Mouse (Mus musculus): ENCODE data around the gene Mrtfb.
"Not testable (repeated sequence)": the region's sequence is repeated elsewhere in the genome, so short reads cannot be mapped to it uniquely, and the experiment has no call there.

The Mrtfb gene

DNA sequence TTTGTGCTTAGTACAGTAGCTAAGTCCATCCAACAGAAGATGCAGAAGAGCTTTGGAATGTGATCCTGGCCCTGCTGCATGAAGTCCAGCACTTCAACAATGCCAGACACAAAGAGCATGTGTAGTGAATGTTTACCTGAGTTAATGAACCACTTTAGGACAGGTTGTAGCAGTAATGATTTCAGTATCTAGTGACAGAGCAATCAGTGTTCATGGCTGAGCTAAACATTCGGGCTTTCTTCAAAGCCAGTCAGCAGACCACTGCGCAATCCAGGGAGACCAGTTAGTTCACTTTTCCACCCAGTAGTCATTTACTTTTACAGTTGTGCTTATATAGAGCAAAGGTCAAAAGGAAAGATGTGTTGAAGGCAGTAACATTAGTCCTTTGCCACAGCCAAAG is 20.0 kb downstream of the Mrtfb start:
- no peak for DNase-seq (ENCODE audit: low spot score)

DNA sequence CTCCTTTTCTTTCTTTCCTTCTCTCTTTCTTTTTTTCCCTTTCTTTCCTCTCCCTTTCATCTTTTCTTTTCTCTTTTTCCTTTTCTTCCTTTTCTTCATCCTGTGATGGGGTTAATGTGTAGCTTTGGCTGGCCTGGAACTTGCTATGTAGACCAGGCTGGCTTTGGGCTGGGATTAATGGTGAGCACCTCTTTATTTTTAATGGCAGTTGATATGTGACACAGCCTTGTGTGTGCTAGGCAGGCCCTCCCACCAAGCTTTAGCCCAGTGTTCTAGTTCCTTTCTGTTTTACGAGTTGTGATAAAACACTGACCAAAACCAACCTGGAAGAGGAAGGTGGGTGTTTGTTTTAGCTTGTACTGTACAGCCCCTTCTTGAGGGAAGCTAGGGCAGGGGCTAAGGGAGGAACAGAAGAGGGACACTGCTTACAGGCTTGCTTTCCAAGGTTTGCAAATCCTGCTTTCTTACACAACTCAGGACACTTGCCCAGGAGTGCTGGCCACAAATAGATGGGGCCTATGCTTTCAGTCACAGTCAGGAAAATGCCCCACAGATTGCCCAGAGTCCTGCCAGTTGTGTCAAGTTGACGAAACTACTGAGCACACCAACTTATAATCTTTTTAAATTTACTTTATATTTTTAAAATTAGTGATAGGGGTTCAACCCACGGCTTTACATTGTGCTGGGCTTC is 20.6 kb downstream of the Mrtfb start:
- no peak for DNase-seq (ENCODE audit: low spot score)

DNA sequence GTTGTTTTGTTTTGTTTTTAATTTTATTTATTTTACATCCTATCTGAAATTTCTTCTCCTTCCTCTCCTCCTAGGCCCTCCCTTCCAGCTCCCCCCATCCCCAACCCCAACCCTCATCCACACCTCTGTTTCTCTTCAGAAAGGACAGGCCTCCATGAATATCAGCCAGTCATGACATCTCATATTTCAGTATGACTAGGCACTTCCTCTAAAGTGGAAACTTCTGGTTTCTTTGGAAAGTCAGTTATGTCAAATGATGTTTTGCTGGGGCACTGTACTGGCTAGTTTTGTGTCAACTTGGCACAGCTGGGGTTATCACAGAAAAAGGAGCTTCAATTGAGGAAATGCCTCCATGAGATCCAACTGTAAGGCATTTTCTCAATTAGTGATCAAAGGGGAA is 30.1 kb downstream of the Mrtfb start:
- not testable (repeated sequence) for DNase-seq (ENCODE audit: low spot score)

DNA sequence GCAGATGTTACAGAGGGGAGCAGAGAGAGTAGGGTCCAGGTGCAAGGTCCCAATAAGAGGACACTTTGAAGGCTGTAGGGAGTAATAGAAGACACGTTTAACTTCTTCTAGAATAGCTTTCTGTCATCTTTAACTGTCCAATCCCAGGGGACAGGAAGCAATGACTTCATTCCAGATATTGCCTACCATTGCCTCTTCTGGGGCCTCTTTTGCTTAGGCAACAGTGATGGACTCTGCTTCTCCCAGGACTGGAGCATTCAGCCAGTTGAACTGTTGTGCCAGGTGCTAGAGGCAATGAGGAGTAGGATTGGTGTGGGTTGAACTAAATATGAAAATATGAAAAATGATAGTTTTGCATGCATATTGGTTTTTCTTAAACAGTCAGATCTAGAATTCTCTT is 41.6 kb downstream of the Mrtfb start:
- no peak for DNase-seq (ENCODE audit: low spot score)

DNA sequence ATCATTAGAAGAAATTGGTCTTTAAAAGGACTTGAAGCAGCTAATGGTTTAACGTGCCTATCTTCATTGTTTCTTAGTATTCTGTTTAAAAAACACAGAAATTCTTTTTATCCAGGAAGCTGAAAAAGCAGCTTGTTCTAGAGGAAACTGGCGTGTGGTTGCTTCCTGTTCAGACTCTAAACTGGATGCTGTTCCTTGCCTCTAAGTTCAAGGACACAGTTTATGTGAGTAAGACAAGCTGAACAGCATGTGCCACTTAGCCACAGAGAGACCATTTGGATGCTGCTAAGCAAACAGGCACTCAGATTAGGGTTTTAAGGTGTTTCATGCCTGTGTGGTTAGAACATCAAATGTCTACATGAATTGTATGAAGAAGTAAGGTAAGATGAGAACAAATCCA is 42.7 kb downstream of the Mrtfb start:
- DNase-seq (ENCODE audit: low spot score) = no peak

DNA sequence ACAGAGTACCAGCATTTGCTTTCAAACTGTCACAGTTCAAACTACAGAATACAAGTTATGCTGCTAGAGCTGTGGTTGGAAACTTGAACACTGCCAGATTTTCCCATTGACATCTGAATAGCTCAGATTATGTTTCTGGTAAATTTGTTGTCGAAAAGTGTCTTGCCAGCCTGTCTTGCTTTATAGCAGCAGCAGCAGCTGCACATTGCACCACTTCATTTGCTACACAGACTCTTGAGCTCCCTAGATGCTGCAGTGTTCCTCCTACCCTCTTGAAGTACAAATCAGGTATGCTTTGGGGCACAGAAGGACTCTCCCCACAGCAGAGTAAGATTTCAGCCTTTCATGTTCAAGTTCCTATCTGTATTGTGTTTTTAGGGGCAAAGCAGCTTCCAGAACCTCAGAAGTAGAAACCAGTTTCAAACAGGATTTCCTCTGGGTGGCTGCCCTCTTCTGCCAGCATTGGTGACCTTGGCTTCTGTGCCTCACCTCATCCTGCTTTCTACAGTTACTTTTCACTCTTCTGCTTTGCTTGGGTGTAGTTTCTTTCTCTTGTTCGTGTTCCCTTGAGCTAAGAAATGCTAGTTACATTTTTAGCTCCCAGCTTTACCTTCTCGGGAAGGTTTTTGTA is 49.9 kb downstream of the Mrtfb start:
- DNase-seq (ENCODE audit: low spot score) = no peak

DNA sequence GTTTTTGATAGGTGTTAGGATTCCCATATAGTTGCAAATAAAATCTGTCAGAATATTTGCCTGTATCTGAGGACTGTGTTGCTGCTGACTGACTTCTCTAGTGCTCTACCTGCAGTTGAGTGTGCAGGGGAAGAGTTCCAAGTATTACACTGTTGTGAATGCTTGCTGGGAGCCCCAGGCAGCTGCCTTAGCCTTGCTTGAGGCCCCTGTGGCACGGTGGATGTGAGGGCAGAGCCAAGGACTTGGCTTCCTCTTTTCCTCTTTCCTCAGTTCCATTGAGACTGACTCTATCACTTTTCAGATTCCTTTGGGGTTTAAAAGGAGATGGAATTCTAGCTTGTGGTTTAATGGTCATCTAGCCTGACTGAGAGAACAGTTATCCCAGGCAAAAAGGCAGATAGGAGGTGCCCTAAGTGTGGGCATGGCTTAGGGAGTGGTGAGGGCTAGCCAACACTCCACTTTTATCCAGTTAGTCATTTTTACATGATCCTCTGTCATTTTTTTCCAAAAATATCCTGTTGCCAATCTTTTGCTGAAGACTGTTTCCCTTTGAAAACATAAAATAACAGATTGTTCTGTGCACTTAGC is 53.9 kb downstream of the Mrtfb start:
- no peak for DNase-seq (ENCODE audit: low spot score)

DNA sequence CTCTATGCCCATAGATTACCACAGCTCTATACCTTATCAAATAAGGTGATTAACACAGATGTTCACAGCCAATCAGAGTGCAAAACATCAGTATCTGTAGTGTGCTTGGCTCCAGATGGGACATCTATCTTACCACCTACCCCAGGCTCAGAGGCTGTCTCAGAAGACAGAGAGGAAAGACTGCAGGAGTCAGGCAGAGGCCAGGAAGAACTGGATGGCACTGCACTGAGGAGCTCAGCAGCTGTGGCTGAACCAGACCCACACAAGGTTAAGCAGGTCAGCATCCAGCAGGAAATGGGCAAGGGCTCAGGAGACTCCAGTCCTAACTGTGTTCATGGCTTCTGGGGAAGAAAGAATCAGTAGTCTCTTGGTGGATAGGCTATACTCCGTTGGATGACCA is 55.1 kb downstream of the Mrtfb start:
- no peak for DNase-seq (ENCODE audit: low spot score)

DNA sequence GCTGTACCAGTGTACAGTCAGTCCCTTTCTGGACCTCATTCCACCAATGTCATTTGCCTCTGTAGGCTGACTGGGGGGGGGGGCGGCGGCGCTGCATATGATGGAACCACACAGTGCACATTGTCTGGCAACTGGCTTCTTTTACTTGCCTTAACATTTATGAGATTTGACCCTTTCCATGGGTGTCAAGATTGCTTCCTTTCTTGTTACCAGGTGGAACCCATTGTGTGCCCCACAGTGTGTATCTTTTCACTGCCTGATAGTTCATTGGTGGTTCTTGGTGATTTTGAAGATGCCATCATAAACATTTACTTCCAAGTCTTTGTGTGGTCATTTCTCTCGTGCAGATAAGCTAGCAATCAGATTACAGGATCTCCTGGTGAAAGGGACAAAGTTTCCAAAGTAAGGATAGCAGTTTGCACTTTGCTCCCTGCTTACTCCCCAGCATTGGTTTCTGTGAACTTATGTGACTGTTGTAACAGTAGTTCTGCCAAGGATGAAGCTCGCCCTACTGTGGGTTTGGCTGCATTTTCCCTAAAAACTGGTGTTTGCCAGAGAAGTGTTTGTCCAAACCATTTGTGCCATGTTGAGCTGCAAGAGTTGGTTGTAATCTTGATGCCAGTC is 56.9 kb downstream of the Mrtfb start:
- DNase-seq (ENCODE audit: low spot score) = no peak

DNA sequence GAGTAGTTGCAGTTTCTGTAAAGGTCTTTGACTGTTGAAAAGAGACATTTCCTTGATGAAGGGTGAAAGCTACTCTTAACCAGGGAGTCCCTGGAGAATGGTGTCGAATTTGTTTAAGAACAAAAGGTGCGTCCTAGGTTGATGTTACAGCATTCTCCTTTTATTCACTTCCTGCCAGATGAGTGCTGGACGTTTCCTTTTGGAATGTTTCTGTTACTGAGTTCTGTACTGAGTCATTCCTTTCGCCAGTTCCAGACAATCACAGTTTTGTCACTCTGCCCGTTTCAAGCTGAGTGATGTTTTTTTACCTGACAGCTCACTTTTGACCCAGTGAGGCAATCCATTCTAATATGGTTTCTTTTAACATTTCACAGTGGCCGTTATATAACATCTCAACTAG is 67.5 kb downstream of the Mrtfb start:
- no peak for DNase-seq (ENCODE audit: low spot score)

DNA sequence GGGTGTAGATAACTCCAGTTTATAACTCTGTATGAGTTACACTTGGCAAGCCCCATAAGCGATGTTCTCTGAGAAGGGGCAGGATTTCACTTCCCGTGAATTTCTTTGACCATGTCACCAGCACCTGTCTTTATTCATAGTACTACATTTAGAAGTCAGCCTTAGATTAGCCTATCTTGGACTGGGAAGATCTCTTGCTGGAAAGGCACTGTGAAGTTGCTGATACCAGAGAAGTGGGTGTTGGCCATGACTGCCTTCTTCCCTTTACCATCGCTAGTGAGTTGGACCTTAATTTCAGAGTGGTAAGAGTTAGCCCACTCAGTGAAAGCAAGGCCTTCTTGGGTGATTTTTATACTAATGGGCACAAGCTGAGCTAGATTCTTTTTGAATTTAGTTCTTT is 70.3 kb downstream of the Mrtfb start:
- DNase-seq (ENCODE audit: low spot score) = no peak

DNA sequence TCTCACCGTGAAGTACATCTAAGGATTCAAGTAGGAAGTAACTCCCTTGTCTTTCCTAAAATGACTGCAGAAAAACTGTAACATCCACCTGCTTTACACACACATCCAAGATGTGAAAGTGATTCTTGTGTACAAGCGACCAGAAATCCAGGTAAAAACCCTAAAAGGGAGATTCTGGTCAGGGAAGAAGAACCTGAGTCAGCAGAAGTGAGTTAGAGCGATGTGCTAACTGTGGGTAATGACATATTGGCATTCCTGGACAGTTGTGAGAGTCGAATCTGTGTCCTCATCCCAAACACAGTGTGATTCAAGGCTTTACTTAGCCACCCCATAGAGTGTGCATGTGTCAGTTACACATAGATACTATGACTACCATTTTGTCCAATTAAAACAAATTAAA is 72.4 kb downstream of the Mrtfb start:
- no peak for DNase-seq (ENCODE audit: low spot score)

DNA sequence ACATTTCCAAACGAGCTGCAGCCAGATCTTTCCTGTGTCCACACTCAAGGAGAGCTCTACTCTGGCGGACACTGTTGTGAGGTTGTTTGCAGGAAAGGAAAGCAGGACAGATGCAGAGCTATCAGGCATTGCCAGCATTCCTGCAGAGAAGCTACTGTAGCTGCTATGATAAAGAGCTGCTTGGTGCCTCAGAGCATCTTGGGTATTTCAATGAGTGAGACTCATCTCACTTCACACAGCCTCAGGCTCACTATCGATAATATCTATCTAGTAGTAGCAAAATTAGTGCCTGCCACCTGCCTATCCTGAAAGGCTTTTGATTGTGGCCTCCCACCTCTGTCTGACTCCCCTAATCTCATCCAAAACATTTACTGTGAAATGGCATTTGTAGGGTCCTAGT is 73.4 kb downstream of the Mrtfb start:
- DNase-seq (ENCODE audit: low spot score) = no peak

DNA sequence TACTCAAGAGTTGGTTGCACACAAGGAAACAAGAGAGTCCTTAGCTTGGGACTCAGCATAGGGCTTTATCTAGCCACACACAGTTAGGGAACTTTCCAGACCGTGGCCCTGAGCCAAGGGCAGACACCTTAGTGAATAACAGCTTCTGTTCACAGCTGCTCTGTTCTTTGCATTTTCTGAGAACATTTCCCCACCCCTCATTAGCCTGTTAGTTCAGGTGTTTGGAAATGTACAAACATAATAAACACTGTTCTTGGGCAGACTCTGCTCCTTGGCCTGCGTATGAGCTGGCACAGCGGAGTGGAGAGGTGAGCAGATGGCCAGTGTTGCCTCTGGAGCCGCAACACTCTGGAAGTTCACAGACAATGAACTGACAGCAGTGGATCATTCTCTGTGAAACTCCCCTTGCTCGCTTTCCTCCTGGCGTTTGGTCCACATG is 74.0 kb downstream of the Mrtfb start:
- DNase-seq (ENCODE audit: low spot score) = no peak

DNA sequence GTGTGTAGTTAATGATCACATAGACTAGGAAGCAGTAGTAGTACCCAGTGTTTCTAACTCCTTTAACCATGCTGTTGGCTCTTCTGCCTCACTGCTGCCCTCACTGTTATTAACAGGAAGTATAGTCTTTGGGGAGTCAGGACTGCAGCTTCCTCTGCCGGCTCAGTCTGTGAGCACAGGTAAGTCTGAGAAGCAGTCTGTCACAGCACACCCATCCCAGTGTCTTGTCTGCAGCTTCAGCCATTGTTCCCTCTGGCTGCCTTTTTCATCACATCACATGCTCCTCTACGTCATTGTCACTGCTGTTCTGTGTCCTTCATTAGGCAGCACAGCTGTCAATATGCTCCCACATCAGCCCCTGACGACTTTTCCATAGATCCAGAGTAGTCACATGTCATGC is 75.6 kb downstream of the Mrtfb start:
- no peak for DNase-seq (ENCODE audit: low spot score)

DNA sequence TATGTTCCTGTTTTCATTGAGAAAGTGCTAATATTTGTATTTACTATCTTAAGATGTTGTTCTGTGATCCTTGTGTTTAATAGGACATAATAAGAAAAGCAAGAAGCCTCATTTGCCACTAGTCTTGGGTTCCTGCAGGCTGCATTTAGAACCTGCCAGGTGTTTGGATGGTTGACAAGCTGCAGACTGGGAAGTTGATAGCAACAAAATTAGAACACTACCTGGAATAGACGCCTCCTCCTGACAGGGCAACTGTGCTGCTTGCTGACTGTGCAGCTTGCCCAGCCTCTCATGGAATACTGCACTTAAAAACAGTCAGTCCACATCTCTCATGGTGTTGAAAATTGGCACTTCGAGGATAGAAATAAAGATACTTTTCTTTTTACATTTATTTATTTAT is 76.3 kb downstream of the Mrtfb start:
- DNase-seq (ENCODE audit: low spot score) = no peak

DNA sequence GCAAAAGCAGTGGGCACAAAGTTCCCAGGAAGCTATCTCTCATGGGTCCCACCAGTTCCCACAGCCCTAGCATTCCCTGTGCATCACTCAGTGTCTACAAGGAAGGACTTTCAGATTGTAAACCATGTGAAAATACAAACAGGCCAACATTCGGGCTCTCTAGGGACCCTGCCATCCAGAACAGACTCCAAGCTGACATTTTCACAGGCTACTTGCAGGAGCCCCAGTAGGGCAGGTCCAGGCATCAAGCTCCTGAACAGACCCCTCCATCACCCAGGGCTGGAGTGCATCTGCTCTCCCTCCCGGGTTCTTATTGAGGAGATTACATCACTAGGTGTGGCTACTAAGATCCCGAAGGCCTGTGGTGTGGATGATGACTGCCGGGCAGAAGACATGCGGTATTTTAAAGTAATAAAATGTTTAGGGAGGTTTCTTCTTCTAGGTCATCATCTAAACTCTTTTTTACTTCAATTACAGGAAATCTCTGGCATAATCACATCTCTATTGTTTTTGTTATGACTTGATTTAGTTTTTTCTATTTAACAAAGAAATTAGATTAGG is 77.6 kb downstream of the Mrtfb start:
- no peak for DNase-seq (ENCODE audit: low spot score)

DNA sequence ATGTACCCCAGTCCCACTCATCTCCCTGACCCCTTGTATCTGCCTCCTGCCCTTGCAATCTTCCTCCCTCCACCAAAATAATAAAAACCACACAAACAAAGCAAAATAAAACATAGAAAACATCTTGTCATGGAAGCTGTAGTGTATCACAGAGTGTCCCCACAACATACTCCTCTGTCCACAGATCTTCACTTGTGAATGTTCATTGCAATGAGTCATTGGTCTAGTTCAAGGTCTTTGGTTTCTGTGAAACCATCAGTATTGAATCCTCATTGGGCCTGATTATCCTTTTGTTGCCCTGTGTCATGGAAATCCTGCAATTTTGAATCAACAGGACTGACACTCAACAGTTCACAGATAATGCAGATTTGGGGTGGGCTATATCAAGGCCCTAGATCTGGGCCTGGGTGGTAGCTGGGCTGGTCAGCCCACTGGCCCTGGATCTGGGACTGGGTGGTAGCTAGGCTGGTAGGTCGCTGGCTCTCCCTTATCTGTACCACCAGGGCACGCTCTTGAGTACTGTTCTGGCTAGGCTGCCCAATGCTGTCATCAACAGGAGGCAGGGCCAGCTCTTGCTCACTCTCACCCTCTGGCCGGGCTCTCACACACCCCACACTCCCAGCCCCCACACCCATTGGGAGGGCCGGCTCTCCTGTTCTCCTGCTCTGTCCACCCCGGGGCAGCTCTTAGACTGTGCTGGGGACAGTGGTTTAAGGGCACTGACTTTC is 80.4 kb downstream of the Mrtfb start:
- no peak for DNase-seq (ENCODE audit: low spot score)

DNA sequence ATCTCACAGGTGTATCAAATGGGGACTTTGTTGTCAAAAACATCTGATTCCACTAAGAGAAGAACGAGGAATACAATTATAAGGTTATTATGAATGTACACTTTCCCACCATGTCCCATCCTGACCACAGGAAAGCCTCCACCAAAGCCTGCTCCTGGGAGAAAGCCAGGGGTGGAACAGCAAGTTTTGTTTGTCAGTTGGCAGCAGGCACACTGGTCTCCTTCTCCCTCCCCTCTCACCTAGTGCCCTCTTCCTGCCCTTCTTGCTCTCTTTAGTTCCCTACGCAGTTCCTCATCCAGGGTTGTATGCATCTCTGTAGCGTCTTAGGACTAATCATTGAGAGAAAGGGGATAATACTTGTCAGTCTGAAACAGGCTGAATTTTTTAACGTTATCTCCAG is 81.8 kb downstream of the Mrtfb start:
- DNase-seq (ENCODE audit: low spot score) = no peak

DNA sequence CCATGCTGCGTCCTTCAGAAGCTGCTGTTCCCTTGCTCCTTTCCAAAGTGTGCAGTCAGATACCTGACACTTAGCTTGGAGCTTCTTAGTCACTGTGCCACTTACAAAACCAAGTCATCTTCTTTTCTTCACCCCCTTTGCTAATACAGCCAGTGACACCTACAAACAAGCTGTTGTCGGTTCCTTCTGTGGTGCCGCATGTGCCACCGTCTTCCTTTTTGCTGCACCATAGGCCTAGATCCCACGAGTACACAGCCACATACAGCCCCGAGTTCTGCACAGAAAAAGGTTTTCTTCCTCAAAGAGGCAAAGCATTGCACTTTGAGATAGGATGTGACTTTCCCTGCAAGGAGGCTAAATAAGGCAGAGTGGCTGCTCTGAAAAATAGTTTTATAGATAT is 83.2 kb downstream of the Mrtfb start:
- DNase-seq (ENCODE audit: low spot score) = no peak

DNA sequence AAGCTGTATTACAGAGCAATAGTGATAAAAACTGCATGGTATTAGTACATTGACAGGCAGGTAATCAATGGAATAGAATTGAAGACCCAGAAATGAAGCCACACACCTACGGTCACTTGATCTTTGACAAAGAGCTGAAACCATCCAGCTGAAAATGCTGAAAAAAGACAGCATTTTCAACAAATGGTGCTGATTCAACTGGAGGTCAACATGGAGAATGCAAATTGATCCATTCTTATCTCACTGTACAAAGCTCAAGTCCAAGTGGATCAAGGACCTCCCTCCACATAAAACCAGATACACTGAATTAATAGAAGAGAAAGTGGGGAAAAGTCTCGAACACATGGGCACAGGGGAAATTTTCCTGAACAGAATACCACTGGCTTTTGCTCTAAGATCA is 89.5 kb downstream of the Mrtfb start:
- DNase-seq (ENCODE audit: low spot score) = not testable (repeated sequence)

DNA sequence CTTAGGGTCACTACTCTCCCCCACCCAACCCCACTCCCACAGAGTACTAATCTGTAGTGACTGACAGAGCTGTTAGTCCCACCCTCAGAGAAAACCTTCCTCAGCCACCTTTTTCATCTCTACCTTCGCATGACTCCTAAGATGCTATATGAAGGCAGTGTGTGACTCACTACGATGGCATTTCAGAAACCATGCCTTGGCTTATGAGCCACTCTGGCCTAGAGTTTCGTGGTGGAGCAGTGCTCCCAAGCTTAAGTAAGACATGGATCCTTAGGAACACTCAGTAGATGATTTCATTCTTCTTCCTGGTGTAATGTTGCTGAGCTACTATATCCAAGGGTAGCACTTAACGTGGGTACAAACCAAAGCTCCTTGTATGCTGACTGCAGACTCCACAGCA is 94.4 kb downstream of the Mrtfb start:
- DNase-seq (ENCODE audit: low spot score) = no peak
